In the genomic region with DNA sequence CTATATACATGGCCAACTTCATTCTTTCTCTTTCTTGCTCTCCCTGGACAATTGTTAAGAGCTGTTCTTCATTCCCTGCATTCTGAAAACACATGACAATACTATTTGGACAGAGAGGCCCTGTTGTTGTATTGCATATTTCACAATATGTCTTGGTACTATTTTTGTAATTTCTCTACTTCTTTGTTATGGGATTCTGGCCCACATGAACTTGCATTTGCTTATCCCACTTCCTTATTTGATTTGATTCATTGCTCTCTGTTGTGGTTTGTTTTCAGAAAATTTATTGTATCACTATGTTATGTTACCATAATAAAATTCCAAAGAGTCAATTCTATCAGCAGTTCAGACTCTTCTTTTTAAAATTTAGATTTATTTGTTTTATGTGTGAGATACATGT, we compare ENCODE assay signal across 20 mouse cellular contexts.
DNase-seq lines count a peak whose midpoint lies in the region; TF ChIP-seq lines count a peak whose summit lies in the region.
"Had no signal": no experiment of that assay in that cellular context is flagged by ENCODE, and none has a peak within 500 bp of the region (broad histone marks: within the 10 kb centered on the region; RNA-seq: fewer than 3 reads in every experiment).

No protein-coding gene starts in this region.

- TF ChIP-seq POLR2A in CH12.LX (IDR thresholded peaks at IDR 0.05; ENCODE audit: low read depth, low read length): no peak
- no peak for TF ChIP-seq POLR2A in bone marrow macrophage, adult 2 months (IDR thresholded peaks at IDR 0.05; ENCODE audit: borderline replicate concordance, low read depth, low read length)
- TF ChIP-seq POLR2A in myocyte (IDR thresholded peaks at IDR 0.05; ENCODE audit: insufficient read length, low read depth): no peak

- H3K79me2 ChIP-seq in CH12.LX (replicated peaks; ENCODE audit: control insufficient read depth, extremely low read depth, insufficient read depth, poor library complexity, severe bottlenecking): no peaks in the 10 kb centered on the region
- no peaks in the 10 kb centered on the region for H3K79me2 ChIP-seq in macrophage (ENCODE audit: inconsistent target)
- no peaks in the 10 kb centered on the region for H3K79me2 ChIP-seq in myocyte (ENCODE audit: control insufficient read depth, insufficient read depth)

- H3K27me3 ChIP-seq in CH12.LX (replicated peaks) (no peaks in the 10 kb centered on the region), myocyte (ENCODE audit: control insufficient read depth, insufficient read depth, insufficient read length) (no peaks in the 10 kb centered on the region)
- H3K27me3 ChIP-seq: embryonic facial prominence, embryonic 13.5 days; forebrain, embryonic 12.5 days; heart, embryonic 13.5 days; hindbrain, embryonic 13.5 days; intestine, embryonic 15.5 days had no signal

- H3K4me2 ChIP-seq in CH12.LX (ENCODE audit: insufficient read depth, low read depth, poor library complexity, severe bottlenecking): no peak overlapping the region
- H3K4me2 ChIP-seq in myocyte (ENCODE audit: low read depth): no peak overlapping the region
- H3K4me2 ChIP-seq: embryonic facial prominence, embryonic 13.5 days; forebrain, embryonic 12.5 days; heart, embryonic 13.5 days; hindbrain, embryonic 13.5 days; intestine, embryonic 15.5 days had no signal

- no peak overlapping the region for H3K27ac ChIP-seq in CH12.LX (ENCODE audit: insufficient read depth, low read depth)
- peak overlapping the region; percentile 91 for H3K27ac ChIP-seq in bone marrow macrophage, adult 2 months (ENCODE audit: insufficient read depth, low read depth, low read length)
- H3K27ac ChIP-seq in macrophage: peak overlapping the region; percentile 52
- H3K27ac ChIP-seq: embryonic facial prominence, embryonic 13.5 days; forebrain, embryonic 12.5 days; heart, embryonic 13.5 days; hindbrain, embryonic 13.5 days; hindbrain, postnatal 0 days; intestine, embryonic 15.5 days had no signal

- in situ Hi-C loops in CH12.LX (cut with MboI; ENCODE audit: low pct_ligation_motif_present, low pct_unique_long_range_greater_than_20kb, low sequenced_read_pairs): no loop called here

- TF ChIP-seq EP300 in CH12.LX (IDR thresholded peaks at IDR 0.05; ENCODE audit: low read length): peak; percentile 53

- no peak overlapping the region for H3ac ChIP-seq in myocyte (ENCODE audit: control insufficient read depth, insufficient read length)

- TF ChIP-seq RAD21 in CH12.LX (IDR thresholded peaks at IDR 0.05; ENCODE audit: low read depth, low read length): no peak

- H3K4me3 ChIP-seq in CH12.LX (replicated peaks in 1 of 3; ENCODE audit: low read depth in 2 of 3, low read length in 2 of 3, poor library complexity in 1 of 3) (no peak overlapping the region), macrophage (ENCODE audit: inconsistent target) (no peak overlapping the region), myocyte (no peak overlapping the region)
- no peak overlapping the region for H3K4me3 ChIP-seq in bone marrow macrophage, adult 2 months (ENCODE audit: insufficient read depth, low read length)
- H3K4me3 ChIP-seq: embryonic facial prominence, embryonic 13.5 days; forebrain, embryonic 12.5 days; heart, embryonic 13.5 days; hindbrain, embryonic 13.5 days; intestine, embryonic 15.5 days had no signal

- peak; percentile 22 for DNase-seq in CH12.LX (ENCODE audit: extremely low read depth)
- no peak for DNase-seq in adrenal gland, adult 8-10 months
- no peak for DNase-seq in spleen, adult 12 weeks (ENCODE audit: low spot score)
- DNase-seq in gastrocnemius, postnatal 36 days: no peak
- DNase-seq: adrenal gland, postnatal 36 days; cerebellum, adult 11-12 months; cerebellum, adult 9-10 months; cerebellum, postnatal 25 days; gastrocnemius, postnatal 14 days; heart, adult 11 months; heart, postnatal 36 days had no signal

- peaks cover 8 to 16% of the 10 kb centered on the region in 2 experiments; a peak in 3 of 4 replicates for H3K4me1 ChIP-seq in CH12.LX (ENCODE audit: control insufficient read depth in 1 of 2, insufficient read depth in 2 of 2)
- peaks cover 33% of the 10 kb centered on the region for H3K4me1 ChIP-seq in bone marrow macrophage, adult 2 months (ENCODE audit: control insufficient read depth, insufficient read depth, low read length)
- H3K4me1 ChIP-seq: embryonic facial prominence, embryonic 13.5 days; forebrain, embryonic 12.5 days; heart, embryonic 13.5 days; hindbrain, embryonic 13.5 days; intestine, embryonic 15.5 days had no signal

- no peak overlapping the region for H3K9ac ChIP-seq in CH12.LX (ENCODE audit: insufficient read depth, low read depth)
- H3K9ac ChIP-seq: embryonic facial prominence, embryonic 13.5 days; forebrain, embryonic 12.5 days; heart, embryonic 13.5 days; hindbrain, embryonic 13.5 days; intestine, embryonic 15.5 days had no signal

- peaks cover 4% of the 10 kb centered on the region for H3K9me3 ChIP-seq in CH12.LX (replicated peaks; ENCODE audit: low read length)
- H3K9me3 ChIP-seq: intestine, embryonic 15.5 days had no signal

- TF ChIP-seq CTCF in CH12.LX (conservative IDR thresholded peaks at IDR 0.05 in 1 of 2, IDR thresholded peaks at IDR 0.05 in 1 of 2; ENCODE audit: low read depth in 2 of 2, low read length in 2 of 2): no peak
- no peak for TF ChIP-seq CTCF in bone marrow macrophage, adult 2 months (IDR thresholded peaks at IDR 0.05; ENCODE audit: low read depth, low read length)

- dilution Hi-C loops in CH12.LX (cut with MboI; ENCODE audit: extremely low pct_ligation_motif_present, extremely low pct_unique_long_range_greater_than_20kb, low sequenced_read_pairs): no loop called here

- intact Hi-C loops in gastrocnemius, postnatal 36 days (cut with DNase I): no loop called here

- H3K36me3 ChIP-seq in CH12.LX (replicated peaks in 1 of 2; ENCODE audit: control insufficient read depth in 1 of 2, insufficient read depth in 1 of 2, low read length in 1 of 2) (no peaks in the 10 kb centered on the region), macrophage (ENCODE audit: inconsistent target) (no peaks in the 10 kb centered on the region), myocyte (ENCODE audit: control insufficient read depth, insufficient read depth) (no peaks in the 10 kb centered on the region)
- H3K36me3 ChIP-seq: embryonic facial prominence, embryonic 13.5 days; forebrain, embryonic 12.5 days; heart, embryonic 13.5 days; hindbrain, embryonic 13.5 days; intestine, embryonic 15.5 days had no signal

TF ChIP-seq in CH12.LX, 34 proteins besides CTCF, POLR2A, EP300 and RAD21 (continues in another document):
- TF ChIP-seq ZC3H11A (IDR thresholded peaks at IDR 0.05; ENCODE audit: low read depth, low read length) (no peak), SIN3A (IDR thresholded peaks at IDR 0.05; ENCODE audit: low read length) (no peak), SMC3 (IDR thresholded peaks at IDR 0.05; ENCODE audit: low read depth, low read length) (no peak), PAX5 (IDR thresholded peaks at IDR 0.05; ENCODE audit: low read length) (no peak), CHD2 (IDR thresholded peaks at IDR 0.05; ENCODE audit: low read length) (no peak), RCOR1 (conservative IDR thresholded peaks at IDR 0.05; ENCODE audit: low read depth, low read length) (no peak; the same call in 1 of the 2 replicates), CHD1 (IDR thresholded peaks at IDR 0.05; ENCODE audit: low read depth, low read length) (no peak), HCFC1 (IDR thresholded peaks at IDR 0.05; ENCODE audit: low read depth, low read length) (no peak), MYC (IDR thresholded peaks at IDR 0.05; ENCODE audit: low read depth, low read length) (no peak), MAZ (IDR thresholded peaks at IDR 0.05; ENCODE audit: low read depth, low read length) (no peak), ELF1 (IDR thresholded peaks at IDR 0.05; ENCODE audit: low read depth, low read length) (no peak), KAT2A (IDR thresholded peaks at IDR 0.05; ENCODE audit: insufficient replicate concordance, low read length) (no peak), ZMIZ1 (IDR thresholded peaks at IDR 0.05; ENCODE audit: low read depth, low read length) (no peak), USF1 (IDR thresholded peaks at IDR 0.05; ENCODE audit: low read depth, low read length) (no peak), NELFE (IDR thresholded peaks at IDR 0.05; ENCODE audit: low read depth, low read length) (no peak), MEF2A (IDR thresholded peaks at IDR 0.05; ENCODE audit: borderline replicate concordance, low read depth, low read length) (no peak), IRF4 (IDR thresholded peaks at IDR 0.05; ENCODE audit: low read depth, low read length) (peak; percentile 46), JUND (conservative IDR thresholded peaks at IDR 0.05; ENCODE audit: low read depth, low read length) (peak; percentile 22; the same call in 1 of the 2 replicates)

TF ChIP-seq in myocyte, 11 proteins besides CTCF, POLR2A, EP300 and RAD21:
- TF ChIP-seq CEBPB (IDR thresholded peaks at IDR 0.05; ENCODE audit: insufficient read depth, poor library complexity, severe bottlenecking) (peak; percentile 12; the same call in 1 of the 2 replicates), MYOD1 (IDR thresholded peaks at IDR 0.05; ENCODE audit: control insufficient read depth in 1 of 3, insufficient read length in 2 of 3, low read depth in 2 of 3) (no peak)
